Mouse (Mus musculus) gonadal fat pad, adult 2 months (tissue): Measurements from ENCODE around the gene Lpar3. TPM values are rescaled to one million over a fixed set of nuclear protein-coding genes. Genes with fewer than 3 reads are reported as not detected.
A peak's percentile ranks its signal among the peaks of the same experiment; 100 is the strongest.
"Not testable (repeated sequence)": the region's sequence is repeated elsewhere in the genome, so short reads cannot be mapped to it uniquely, and the experiment has no call there.

ENCODE experiments used
- DNase-seq: peaks from one replicate; pipeline ENCODE4 v3.0.0-alpha.2; 2012; ENCODE audit warnings: low read depth
- polyA plus RNA-seq: library from polyadenylated mRNA; depleted of rRNA; stranded (reverse); fragments of >200 nt; gene quantifications from 2 replicates; pipeline ENCODE4 v1.2.3, GENCODE M21; 2012

Gene Lpar3
- polyA plus RNA-seq, 1 experiment: 0.55 TPM

- not testable (repeated sequence) for DNase-seq
Measured at GRCm38 (mm10) chr3:146209759-146210158, 11.0 kb upstream of the Lpar3 start.

- no peak for DNase-seq
Measured at GRCm38 (mm10) chr3:146211141-146211747, 9.5 kb upstream of the Lpar3 start.

- no peak for DNase-seq
Measured at GRCm38 (mm10) chr3:146211964-146212363, 8.8 kb upstream of the Lpar3 start.

- no peak for DNase-seq
Measured at GRCm38 (mm10) chr3:146213336-146213735, 7.4 kb upstream of the Lpar3 start.

GRCm38 (mm10) chr3:146216561-146216960 is 4.2 kb upstream of the Lpar3 start:
- DNase-seq: no peak

GRCm38 (mm10) chr3:146224271-146224670 is 3.5 kb downstream of the Lpar3 start:
- DNase-seq: no peak

- DNase-seq: no peak
Measured at GRCm38 (mm10) chr3:146225061-146225761, 4.4 kb downstream of the Lpar3 start.

- DNase-seq: no peak
Measured at GRCm38 (mm10) chr3:146227427-146227826, 6.7 kb downstream of the Lpar3 start.

GRCm38 (mm10) chr3:146228559-146229310 is 8.0 kb downstream of the Lpar3 start:
- DNase-seq: no peak

GRCm38 (mm10) chr3:146232708-146233107 is 11.9 kb downstream of the Lpar3 start:
- DNase-seq: no peak

GRCm38 (mm10) chr3:146233741-146234140 is 13.0 kb downstream of the Lpar3 start:
- DNase-seq: no peak

GRCm38 (mm10) chr3:146234530-146234929 is 13.8 kb downstream of the Lpar3 start:
- no peak for DNase-seq

- DNase-seq: no peak
Measured at GRCm38 (mm10) chr3:146236280-146236679, 15.5 kb downstream of the Lpar3 start.

- no peak for DNase-seq
Measured at GRCm38 (mm10) chr3:146237676-146238075, 16.9 kb downstream of the Lpar3 start.

GRCm38 (mm10) chr3:146244630-146245029 is 23.9 kb downstream of the Lpar3 start:
- DNase-seq: no peak

GRCm38 (mm10) chr3:146246557-146246956 is 25.8 kb downstream of the Lpar3 start:
- DNase-seq: peak; percentile 66

- no peak for DNase-seq
Measured at GRCm38 (mm10) chr3:146246992-146247391, 26.2 kb downstream of the Lpar3 start.

GRCm38 (mm10) chr3:146249895-146250294 is 29.1 kb downstream of the Lpar3 start:
- DNase-seq: no peak

GRCm38 (mm10) chr3:146251771-146252170 is 31.0 kb downstream of the Lpar3 start:
- no peak for DNase-seq

- no peak for DNase-seq
Measured at GRCm38 (mm10) chr3:146253736-146254320, 33.1 kb downstream of the Lpar3 start.

- no peak for DNase-seq
Measured at GRCm38 (mm10) chr3:146255123-146255522, 34.4 kb downstream of the Lpar3 start.

GRCm38 (mm10) chr3:146257483-146258122 is 36.8 kb downstream of the Lpar3 start:
- DNase-seq: no peak
